Mouse (Mus musculus) T-helper 17 cell (primary cell): ENCODE results near the gene Trim50.

Experiments
- in situ Hi-C, 2 experiments: fragments of 300-600 bp; cut with MboI, MseI; formaldehyde crosslinking; loops; 1 replicate in 1 of 2; 2 replicates in 1 of 2; pipeline ENCODE4 v1.15.1; 2025; ENCODE audit warnings: high pct_unique_total_duplicates in 2 of 2

Trim50 gene

GRCm38 (mm10) chr5:135352995-135353394 lies at the start of gene Trim50:
Gene Trim50 (plus strand): TSS chr5:135353295.
- in situ Hi-C loops, result no loop called here

GRCm38 (mm10) chr5:135306321-135306965 lies 46.7 kb upstream of the Trim50 start:
- in situ Hi-C loops, result no loop called here

- in situ Hi-C loops, result no loop called here
Observed at GRCm38 (mm10) chr5:135316177-135316576, 36.9 kb upstream of the Trim50 start.

GRCm38 (mm10) chr5:135319856-135320255 lies 33.2 kb upstream of the Trim50 start:
- in situ Hi-C loops, result no loop called here

GRCm38 (mm10) chr5:135322197-135322596 lies 30.9 kb upstream of the Trim50 start:
- in situ Hi-C loops, result no loop called here

- in situ Hi-C loops, result no loop called here
Observed at GRCm38 (mm10) chr5:135326121-135326659, 26.9 kb upstream of the Trim50 start.

- in situ Hi-C loops, result no loop called here
Observed at GRCm38 (mm10) chr5:135329471-135329870, 23.6 kb upstream of the Trim50 start.

- in situ Hi-C loops, result no loop called here
Observed at GRCm38 (mm10) chr5:135330201-135330600, 22.9 kb upstream of the Trim50 start.

GRCm38 (mm10) chr5:135331161-135331560 lies 21.9 kb upstream of the Trim50 start:
- in situ Hi-C loops, result no loop called here

- in situ Hi-C loops, result no loop called here
Observed at GRCm38 (mm10) chr5:135337575-135337974, 15.5 kb upstream of the Trim50 start.

GRCm38 (mm10) chr5:135345989-135346388 lies 7.1 kb upstream of the Trim50 start:
- in situ Hi-C loops, result no loop called here

- in situ Hi-C loops, result no loop called here
Observed at GRCm38 (mm10) chr5:135346430-135346829, 6.7 kb upstream of the Trim50 start.

- in situ Hi-C loops, result no loop called here
Observed at GRCm38 (mm10) chr5:135347511-135348011, 5.5 kb upstream of the Trim50 start.

GRCm38 (mm10) chr5:135349862-135350261 lies 3.2 kb upstream of the Trim50 start, which contains the start of gene Fkbp6:
Gene Fkbp6 (minus strand): TSS chr5:135350044.
- in situ Hi-C loops, result no loop called here

- in situ Hi-C loops, result no loop called here
Observed at GRCm38 (mm10) chr5:135351606-135352005, 1.5 kb upstream of the Trim50 start.

- in situ Hi-C loops, result no loop called here
Observed at GRCm38 (mm10) chr5:135353564-135353963, 469 bp downstream of the Trim50 start.

GRCm38 (mm10) chr5:135356090-135356489 lies 3.0 kb downstream of the Trim50 start:
- in situ Hi-C loops, result no loop called here

- in situ Hi-C loops, result no loop called here
Observed at GRCm38 (mm10) chr5:135357556-135357955, 4.5 kb downstream of the Trim50 start.

GRCm38 (mm10) chr5:135359772-135360171 lies 6.7 kb downstream of the Trim50 start:
- in situ Hi-C loops, result loop anchor here in 1 of 2 experiments (10.0 kb wide), 2 partner anchors 245 to 775 kb away; partner anchors contain the start of gene Rfc2

GRCm38 (mm10) chr5:135362572-135362971 lies 9.5 kb downstream of the Trim50 start:
- in situ Hi-C loops, result loop anchor here in 1 of 2 experiments (10.0 kb wide), 2 partner anchors 248 to 778 kb away; partner anchors contain the start of gene Rfc2

- in situ Hi-C loops, result loop anchor here in 1 of 2 experiments (10.0 kb wide), 2 partner anchors 249 to 779 kb away; partner anchors contain the start of gene Rfc2
Observed at GRCm38 (mm10) chr5:135363540-135363939, 10.4 kb downstream of the Trim50 start.

- in situ Hi-C loops, result loop anchor here in 1 of 2 experiments (10.0 kb wide), 2 partner anchors 253 to 783 kb away; partner anchors contain the start of gene Rfc2
Observed at GRCm38 (mm10) chr5:135367841-135368240, 14.7 kb downstream of the Trim50 start.

GRCm38 (mm10) chr5:135368312-135368711 lies 15.2 kb downstream of the Trim50 start:
- in situ Hi-C loops, result loop anchor here in 1 of 2 experiments (10.0 kb wide), 2 partner anchors 254 to 784 kb away; partner anchors contain the start of gene Rfc2
